Mouse (Mus musculus) natural killer cell, adult 2 months (primary cell): Measurements from ENCODE around the gene Tsc22d1.

Experiments
- DNase-seq, 2 experiments: peaks; one replicate each; pipeline ENCODE4 v3.0.0; 2022; ENCODE audit warnings: low spot score in 2 of 2

The Tsc22d1 gene

DNA sequence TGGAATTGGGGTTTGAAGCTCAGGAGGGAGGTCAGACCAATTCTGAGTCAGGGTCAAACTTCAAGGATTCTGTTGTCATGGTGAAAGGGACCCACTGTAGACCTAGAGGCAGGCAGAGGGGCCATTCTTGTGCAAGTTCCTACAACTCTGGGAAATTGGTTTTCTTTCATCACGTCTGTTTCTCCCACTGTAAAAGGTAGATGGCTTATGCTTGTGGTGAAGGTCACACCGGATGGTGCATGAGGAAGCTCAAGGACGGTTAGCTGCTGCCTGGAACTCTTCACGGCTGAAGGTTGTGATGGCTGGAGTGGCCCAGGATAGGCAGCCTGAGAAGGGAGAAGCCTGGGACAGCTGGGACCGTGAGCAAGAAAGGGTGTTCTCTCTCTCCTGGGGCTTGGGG lies 103.5 kb downstream of the Tsc22d1 start:
- DNase-seq = no peak

DNA sequence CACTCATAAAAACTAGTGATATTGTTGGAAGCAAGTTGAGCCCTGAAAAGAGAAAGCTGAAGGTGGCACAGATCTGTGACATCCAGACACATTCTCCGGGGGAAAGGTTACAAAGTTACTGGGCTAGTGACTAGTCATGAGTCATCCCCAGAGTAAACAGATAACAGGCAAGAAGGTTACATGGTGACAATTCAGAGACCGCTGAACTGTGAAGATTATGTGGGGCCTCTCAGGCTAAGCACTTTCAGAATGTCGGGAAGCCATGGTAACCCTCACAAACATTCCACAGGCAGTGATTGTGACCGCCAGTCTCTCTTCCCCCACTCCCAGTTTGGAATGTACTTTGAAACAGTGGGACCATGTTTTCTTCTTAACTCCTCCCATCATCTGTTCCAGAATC lies 105.8 kb downstream of the Tsc22d1 start:
- no peak for DNase-seq

DNA sequence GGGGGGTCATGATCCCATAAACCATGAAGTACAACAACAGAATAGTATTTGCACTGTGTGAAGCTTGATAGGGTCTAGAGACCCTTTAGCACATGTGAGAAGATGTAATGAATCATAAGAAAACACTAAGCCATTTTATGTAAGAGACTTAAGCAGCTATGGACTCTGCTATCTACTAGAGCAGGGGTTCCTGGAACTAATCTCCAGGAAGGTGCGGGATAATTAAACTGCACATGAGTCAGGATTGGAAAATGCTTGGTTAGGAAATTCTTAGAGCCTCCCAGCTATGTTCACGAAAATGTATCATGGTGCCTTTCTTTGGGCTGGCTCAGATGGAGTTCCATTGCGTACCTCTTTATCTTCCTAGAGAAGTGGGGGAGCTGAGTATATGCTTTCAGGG lies 106.5 kb downstream of the Tsc22d1 start:
- no peak for DNase-seq

DNA sequence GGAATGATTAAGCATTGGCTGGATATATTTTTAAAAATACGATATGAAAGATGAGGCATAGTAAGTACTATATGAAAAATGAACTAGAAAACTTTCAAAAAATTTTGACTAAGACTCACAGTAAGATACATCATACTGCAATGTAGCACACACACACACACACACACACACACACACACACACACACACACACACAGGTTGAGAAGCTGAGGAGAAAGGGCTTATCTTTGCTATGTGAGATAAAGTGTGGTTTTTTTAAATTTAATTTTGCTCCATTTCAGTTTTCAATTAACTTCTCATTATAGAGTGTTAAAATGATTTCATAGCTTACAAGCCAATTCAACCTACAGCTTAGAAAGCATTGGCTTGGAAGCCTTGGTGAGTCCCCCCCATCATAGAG lies 108.6 kb downstream of the Tsc22d1 start:
- DNase-seq = no peak

DNA sequence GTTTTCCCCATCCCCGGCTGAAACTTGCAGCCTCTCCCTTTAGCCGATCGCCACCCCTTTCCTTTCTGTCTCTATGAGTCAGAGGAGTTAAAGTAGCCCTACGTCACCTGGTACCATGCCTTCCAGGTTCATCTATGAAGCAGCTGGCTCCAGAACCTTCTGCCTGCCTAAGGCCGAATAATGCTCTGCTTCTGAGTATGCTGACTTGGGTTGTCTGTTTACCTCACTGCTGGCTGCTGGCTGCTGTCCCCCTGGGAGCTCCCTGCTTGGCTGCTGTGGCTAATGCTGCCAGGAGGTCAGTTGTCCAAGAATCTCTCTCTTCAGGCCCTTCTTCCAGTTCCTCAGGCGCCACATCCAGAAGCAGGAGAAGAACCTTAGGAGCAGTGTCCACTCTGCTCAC lies 111.7 kb downstream of the Tsc22d1 start:
- DNase-seq = no peak

DNA sequence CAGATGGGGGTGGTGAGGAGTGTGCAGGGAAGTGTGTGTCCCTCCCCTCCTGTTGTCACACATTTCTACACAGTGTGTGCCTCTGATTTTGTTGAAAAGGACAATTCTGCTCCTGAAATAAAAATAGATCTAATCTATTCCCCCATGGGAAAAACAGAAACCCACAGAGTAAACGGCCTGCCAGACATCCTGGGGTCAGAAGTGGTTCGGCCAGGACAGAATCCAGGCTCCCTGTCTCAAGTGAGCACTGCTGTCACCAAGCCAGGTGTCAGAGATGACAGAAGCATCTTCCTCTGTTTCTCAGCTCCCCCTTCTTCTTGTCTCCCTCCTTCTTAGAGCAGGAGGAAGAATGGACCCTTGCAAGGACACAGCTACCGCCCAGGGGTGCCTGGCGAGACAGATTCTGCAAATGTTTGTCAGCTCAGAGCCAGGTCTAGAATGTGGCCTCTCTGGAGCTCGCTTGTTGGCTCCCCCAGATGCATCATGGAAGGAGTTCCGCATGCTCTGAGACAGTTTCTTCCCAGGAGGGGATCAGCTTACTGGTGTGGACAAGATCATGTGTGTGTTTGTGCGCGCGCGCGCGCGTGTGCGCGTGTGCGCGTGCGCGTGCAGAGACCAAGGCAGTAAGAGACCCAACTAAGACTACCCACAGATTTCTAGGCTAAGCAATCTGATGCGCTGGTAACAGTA lies 112.4 kb downstream of the Tsc22d1 start:
- DNase-seq = no peak

DNA sequence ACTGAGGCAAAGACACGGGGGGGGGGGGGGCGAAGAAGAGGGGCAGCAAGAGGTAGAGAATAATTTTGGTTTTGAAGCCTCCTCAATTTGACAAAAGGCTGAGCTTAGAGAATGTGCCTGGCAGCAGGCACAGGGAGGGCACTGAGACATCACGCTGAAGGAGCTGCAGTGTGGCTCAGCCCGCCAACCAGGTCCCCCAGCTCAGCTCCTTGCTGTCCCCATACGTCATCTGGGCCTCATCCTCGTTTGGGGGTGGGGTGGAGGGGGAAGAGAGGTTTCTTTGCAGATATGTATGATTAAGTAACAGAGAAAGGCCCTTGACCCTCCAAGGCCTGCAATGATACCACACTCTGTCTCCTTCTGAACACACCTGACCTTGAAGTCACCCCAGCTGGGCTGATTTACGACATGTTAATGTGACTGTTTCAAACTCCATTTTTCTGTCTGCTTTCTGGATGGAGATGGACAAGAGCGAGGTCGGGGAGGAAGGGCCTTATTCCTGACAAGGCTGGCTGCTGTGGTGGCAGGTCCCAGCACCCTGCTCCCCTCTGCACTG lies 113.1 kb downstream of the Tsc22d1 start:
- no peak for DNase-seq

DNA sequence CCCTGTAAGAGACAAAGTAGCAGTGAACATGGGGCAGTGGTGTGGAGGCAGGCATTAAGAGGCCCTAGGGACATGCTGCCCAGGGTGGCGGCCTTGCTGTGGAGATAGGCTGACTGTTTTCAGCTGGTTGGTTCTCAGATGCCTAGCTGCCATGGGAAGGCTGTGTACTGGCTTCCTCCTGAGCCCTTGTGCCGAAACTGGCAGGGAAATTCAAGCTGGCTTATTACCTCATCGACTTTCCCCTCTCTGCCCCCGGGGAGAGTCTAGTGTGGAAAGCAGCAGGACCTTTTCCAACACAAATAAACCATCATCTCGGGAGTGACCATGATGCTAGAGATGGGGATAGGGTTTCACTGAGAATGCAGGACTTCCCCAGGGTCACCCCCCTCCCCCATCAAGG lies 113.9 kb downstream of the Tsc22d1 start:
- DNase-seq = no peak

DNA sequence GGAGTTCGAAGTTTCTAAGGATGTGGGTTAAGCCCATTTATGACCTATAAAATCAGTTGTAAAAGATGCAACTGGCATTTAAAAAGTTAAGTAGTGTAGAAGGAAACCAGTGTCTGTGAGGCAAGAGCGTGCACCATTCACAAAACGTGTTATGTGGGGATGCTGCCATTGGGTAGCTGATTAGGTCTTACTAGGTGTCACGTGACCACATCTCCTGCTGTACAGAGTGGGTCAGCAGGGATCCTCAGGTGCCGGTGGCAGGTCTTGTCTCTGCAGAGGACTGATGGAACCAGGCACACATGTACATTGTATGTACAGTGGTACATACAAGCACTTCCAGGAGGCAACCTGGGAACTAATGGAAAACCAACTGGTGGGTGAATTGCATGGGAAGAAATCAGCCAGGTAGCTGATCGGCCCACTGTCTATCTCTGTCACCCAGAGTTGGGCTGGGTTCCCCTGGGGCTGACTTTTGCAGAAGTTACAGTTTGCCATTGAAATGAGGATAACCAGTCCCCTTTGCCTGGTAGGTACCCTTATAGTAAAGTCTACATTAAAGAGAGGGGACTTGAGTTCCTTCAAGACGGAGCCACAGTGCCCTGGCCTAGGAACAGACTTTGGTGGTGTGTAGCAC lies 116.4 kb downstream of the Tsc22d1 start:
- no peak for DNase-seq

DNA sequence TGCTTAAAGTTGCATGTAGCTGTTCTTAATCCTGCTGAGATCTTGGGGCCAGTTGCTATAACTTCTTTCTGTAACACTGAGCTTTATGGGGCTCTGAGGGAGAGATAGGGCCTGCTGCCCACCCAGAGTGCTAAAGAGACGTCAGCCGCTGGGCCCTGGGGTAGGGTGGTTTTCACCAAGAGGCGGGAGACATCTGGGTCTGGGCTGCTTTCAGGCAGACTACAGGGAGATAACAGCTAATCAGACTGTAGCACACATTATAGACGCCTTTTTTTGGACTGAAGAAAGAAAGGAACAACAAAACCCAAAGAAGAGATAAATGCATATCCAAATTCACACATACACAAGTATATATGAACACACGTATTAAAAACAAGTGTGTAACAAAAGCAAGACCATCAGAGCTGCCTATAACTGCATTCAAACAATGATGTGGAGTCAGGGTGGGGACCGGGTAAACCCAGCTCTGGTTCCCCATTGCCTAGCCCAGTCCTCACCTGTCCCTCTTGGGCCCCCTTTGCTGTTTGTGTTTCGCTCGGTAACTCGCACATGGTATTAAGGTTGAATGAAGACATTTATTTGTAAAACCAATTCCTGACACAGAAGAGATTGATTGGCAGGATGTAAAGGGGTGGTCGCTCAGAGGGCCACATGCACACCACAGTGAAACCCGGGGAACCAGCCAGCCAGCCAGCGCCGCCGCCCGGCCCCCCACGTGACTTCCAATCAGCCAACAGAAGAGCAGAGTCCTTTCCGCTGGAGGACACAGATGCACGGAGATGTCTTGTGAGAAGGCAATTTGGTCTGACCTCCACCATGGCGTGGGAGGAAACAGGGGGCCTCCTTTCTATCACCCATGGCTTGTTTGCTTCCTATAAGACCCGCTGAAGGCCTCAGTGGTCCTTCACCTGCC lies 117.8 kb downstream of the Tsc22d1 start:
- DNase-seq = no peak

DNA sequence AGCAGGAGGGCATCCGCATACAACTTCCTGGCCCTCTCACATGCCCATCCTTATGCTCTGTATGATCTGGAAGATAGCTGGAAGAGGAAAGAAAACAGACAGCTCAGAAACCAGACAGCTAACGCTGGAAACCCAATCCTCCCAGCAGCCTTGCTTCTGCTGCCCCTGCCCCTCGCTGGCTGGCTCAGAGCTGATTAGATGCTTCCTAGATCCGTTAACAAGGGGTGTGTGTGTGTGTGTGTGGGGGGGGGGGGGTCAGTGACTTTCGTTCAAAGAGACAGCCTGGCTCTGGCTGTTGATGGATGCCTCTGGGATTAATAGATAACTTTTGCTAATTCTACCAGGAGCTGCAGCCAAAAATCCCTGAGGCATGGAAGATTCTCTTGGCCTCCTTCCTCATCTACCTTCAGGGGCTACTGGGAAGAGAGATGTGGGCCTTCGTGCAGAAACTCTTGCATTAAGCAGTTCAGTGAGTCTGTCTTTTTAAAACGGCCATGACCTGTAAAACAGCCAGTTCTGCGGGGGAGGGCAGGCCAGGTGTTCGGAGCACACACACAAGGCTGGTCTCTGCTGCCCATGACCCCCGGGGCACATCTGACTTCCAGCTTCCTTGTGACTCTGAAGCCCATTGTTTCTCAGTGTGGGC lies 118.5 kb downstream of the Tsc22d1 start:
- no peak for DNase-seq

DNA sequence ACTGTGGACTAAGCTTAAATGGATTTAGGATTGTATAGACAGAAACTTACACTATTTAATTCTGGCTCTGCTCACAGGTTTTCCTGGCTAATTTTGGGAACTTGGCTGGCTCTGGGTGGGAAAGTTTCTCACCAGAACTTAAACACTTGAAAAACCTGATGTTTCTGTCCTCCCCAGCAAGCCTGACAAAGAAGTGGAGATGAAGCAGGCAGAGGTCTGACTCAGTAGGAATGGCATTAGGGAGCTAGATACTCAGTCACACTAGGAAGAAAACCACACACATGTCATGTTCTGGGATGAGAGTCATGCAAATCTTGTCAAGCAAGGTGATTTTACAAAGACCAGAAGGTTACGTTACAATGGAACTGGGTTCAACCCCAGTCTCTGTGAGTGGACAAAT lies 120.3 kb downstream of the Tsc22d1 start:
- DNase-seq = no peak

DNA sequence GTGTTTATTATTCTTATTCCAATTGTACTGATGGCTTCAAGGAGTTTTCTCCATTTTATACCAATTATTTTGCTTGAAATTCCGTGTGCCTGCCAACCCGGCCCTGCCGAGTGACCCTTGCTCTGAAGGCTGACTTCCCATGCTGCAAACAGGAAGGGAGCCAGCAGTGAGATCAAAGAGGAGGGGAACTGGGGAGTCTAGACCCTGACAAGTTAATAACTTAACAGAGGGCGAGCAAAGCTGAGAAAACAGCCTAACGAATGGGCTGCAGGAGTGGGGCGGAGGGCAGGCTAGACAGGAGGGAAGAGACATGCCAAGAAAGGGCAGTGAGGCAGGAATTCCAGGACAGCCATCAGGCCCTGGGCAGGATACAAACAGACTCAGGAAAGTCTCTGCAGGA lies 122.2 kb downstream of the Tsc22d1 start:
- DNase-seq = no peak

DNA sequence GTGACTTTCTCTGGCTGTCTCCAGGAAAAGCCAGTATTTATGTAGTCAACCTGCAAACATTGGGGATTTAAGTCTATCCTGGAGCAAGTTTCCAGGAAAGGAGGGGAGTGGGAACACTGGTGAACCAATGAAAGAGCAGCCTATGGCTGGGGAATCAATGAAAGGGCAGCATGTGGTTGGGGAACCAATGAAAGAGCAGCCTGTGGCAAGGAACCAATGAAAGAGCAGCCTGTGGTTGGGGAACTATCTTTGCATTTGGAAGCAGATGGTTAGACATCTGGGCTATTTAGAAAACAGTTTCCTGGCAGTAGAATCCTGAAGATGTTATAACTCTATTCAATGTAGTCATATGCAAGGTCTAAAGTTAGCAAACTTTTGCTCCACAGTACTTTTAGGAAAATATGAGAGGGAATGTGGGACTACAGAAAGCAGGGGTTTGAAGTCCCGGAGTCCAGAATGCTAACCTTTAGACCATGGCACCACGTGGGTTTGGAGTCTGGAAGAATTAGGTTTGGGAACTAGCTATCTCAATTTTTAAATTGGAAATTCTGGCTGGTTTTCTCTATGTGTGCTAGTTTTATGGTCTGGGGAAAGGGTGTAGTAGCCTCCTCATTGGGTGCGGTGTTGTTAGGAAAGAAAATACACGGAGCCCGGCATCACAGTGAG lies 125.4 kb downstream of the Tsc22d1 start:
- DNase-seq = no peak

DNA sequence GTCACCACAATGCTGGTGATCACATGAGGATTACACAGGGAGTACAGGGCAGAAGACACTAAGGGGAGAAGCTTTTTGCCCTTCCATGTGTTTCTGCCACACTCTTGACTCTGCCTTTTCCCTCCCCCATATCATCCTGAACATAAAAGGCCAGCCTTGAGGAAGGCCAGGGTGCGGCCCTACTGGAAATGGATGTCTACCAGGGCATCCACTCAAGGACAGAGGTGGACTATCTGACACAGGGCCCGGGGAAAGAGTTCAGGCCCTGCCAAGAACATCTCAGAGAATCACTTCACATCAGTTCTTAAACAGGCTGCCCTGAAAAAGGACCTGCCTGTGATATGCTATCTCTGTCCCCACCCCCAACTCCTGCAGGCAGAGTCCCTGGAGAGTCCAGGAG lies 126.6 kb downstream of the Tsc22d1 start:
- DNase-seq = no peak

DNA sequence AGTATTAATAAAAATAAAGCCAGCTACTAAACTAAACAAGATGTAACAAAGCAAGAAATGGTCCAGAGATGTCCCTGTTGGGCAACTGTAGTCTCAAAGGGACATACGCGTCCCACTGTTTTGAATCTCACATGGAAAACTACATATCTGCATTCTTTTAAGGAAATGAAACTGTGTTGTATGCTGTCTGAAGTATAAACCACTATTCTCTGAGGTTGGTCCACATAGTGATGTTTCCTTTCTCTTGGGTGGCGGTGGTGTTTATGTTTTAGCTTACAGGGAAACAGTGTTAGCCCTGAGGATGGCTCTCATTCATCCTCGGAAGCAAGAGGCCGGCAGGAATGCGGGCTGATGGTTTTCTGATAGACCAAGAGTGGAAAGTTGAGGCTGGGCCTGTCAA lies 129.4 kb downstream of the Tsc22d1 start:
- no peak for DNase-seq

DNA sequence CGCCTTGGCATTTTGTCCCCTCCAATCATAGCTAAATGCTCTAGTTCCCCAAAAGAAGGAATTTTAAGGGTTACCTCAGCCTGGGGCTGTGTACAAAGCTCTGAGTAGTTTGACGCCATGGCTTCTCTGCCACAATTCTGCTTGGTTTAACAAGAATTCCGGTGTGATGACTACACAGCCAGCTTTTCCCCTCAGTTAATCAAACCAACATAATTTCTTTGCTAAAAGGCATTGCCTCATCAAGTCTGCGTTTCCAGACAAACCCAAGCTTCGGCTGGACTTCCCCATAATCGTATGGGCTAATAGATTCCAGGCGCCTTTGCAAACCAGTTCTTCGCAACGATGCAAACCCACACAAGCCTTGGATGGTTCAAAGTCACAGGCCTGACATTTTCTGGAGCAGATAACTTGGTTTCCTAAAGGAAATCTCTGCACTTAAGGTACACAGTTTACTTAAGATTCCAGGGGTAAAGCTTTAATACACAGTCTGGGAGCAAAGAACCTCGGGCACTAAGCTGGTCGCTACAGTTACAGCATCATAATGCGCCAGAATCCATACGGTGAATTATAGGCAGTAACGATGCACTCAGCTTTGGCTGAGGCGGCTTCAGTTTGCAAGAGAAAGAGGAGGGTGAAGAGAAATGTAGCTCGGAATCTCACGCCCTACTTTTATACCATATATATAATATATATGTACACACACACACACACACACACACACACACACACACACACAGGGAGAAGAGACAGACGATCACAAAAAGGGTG lies 140.7 kb downstream of the Tsc22d1 start:
- DNase-seq = no peak

DNA sequence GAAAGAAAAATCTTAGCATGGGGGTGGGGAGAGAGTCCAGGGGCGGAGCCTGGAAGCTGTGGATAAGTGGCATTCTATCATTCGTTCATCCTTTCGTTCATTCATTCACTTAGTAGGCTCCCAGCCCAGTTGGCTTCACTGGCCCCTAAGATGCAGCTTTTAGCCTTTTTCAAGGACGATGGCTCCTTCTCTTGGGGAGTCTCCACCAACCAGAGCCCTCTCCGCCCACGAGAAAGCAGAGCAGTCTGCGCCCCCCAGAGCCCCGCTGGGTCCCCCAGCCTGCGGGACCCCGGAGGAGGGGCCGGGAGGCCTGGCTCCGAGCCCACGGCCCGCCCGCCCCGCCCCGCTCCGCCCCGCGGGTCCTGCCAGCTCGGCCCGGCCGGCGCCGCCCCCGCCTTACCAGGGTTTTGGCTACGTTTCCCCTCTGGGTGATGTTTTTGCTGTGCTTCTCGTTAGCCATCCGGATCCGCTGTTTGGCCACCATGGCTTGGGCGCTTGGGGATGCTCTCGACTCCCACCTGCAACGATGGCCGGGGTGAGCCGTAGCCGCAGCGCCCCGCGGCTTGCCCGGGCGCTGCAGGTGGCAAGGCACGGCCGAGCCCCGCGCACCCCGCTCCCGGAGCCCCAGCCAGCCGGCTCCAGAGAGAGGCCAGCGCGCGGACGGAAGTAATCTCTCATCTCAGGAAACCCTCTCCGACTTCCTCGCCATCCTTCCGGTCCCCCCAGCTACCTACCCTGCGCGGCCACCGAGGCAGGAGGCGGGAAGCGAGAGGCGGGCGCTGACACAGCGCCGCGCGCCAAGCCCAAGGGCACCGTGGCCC lies 141.5 kb downstream of the Tsc22d1 start:
- peak; percentile 33 to 49 for DNase-seq

DNA sequence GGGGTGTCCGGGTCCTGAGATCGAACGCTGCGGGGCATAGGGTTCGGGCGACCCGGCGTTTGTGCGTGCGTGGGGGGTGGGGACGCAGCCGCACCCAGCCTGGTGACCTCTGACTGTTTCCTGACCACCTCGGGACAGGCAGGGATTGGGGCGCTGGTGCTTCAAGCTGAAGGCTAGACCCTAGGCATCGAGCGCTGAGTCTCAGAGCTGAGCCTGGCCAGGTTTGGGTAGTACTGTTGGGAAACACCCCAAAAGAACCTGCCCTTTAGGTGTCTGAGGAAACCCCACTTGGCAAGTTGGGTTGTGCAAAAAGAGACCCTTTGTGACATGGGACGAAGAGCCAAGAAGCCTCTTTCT lies 142.1 kb downstream of the Tsc22d1 start, which contains the start of gene Serp2:
Serp2 (minus strand) TSS at position 38 of the 357 bp plus-strand sequence.
- DNase-seq = no peak
